Mouse (Mus musculus): ENCODE results near the gene Herc4.

GRCm38 (mm10) chr10:63282846-63283245, 39.2 kb downstream of the Herc4 start:
- TF ChIP-seq POLR2A (IDR thresholded peaks at IDR 0.05; ENCODE audit: low read depth, low read length), result no peak
- TF ChIP-seq CTCF (IDR thresholded peaks at IDR 0.05; ENCODE audit: borderline replicate concordance, insufficient read depth, low read length), result no peak

Measured in embryonic fibroblast, embryonic 13.5 days (primary cell).